10 mouse cellular contexts compared by ENCODE assay signal in the genomic region with DNA sequence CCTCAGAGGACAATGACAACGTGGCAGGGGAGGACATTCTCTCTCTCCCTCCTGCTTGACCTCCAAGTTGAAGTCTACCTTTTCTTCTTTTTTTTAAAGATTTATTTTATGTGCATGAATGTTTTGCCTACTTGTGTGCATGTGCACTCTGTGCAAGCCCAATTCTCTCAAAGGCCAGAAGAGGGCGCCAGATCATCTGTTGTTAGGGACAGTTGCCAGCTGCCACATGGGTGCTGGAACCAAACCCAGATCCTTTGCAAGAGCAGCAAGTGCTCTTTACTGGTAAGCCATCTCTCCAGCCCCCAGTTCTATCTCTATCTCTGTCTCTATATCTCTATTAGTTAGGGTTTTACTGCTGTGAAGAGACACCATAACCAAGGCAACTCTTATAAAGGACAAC.
DNase-seq lines count a peak whose midpoint lies in the region; ATAC-seq and TF ChIP-seq lines count a peak whose summit lies in the region.
"Had no signal": no experiment of that assay in that cellular context is flagged by ENCODE, and none has a peak within 500 bp of the region (broad histone marks: within the 10 kb centered on the region; RNA-seq: fewer than 3 reads in every experiment).

No protein-coding gene starts in this region.

- no peak for ATAC-seq in heart, postnatal 0 days (ENCODE audit: insufficient read depth, low read depth)
- no peak for ATAC-seq in heart, embryonic 11.5 days (replicated peaks; ENCODE audit: insufficient number of reproducible peaks, low FRiP score, low TSS enrichment)
- ATAC-seq in hindbrain, embryonic 13.5 days (ENCODE audit: low FRiP score) = no peak
- no peak for ATAC-seq in megakaryocyte-erythroid progenitor cell, adult 5-6 weeks (replicated peaks; ENCODE audit: low FRiP score, low TSS enrichment, poor library complexity, severe bottlenecking)

- H3K4me1 ChIP-seq in heart, postnatal 0 days (ENCODE audit: control insufficient read depth, insufficient read depth) = no peaks in the 10 kb centered on the region
- no peaks in the 10 kb centered on the region for H3K4me1 ChIP-seq in heart, embryonic 11.5 days (ENCODE audit: control insufficient read depth, insufficient read depth, low read length)
- peaks cover 5% of the 10 kb centered on the region for H3K4me1 ChIP-seq in testis, adult 2 months (ENCODE audit: control insufficient read depth, insufficient read depth, low read length)
- no peaks in the 10 kb centered on the region for H3K4me1 ChIP-seq in bone marrow macrophage, adult 2 months (ENCODE audit: control insufficient read depth, insufficient read depth, low read length)
- H3K4me1 ChIP-seq in small intestine, adult 2 months (ENCODE audit: control insufficient read depth, insufficient read depth, insufficient read length, low read length) = peaks cover 10% of the 10 kb centered on the region; the same call in 1 of the 2 replicates
- peaks cover 6% of the 10 kb centered on the region for H3K4me1 ChIP-seq in hindbrain, embryonic 13.5 days (replicated peaks)

- TF ChIP-seq POLR2A in testis, adult 2 months (IDR thresholded peaks at IDR 0.05; ENCODE audit: control insufficient read depth, low read depth, low read length) = no peak
- TF ChIP-seq POLR2A in bone marrow macrophage, adult 2 months (IDR thresholded peaks at IDR 0.05; ENCODE audit: borderline replicate concordance, low read depth, low read length) = no peak
- TF ChIP-seq POLR2A in small intestine, adult 2 months (IDR thresholded peaks at IDR 0.05; ENCODE audit: low read depth, low read length) = no peak

- no peak overlapping the region for H3K9ac ChIP-seq in heart, postnatal 0 days (replicated peaks; ENCODE audit: low read depth, low read length)
- H3K9ac ChIP-seq in heart, embryonic 11.5 days (ENCODE audit: low read depth, low read length) = no peak overlapping the region
- no peak overlapping the region for H3K9ac ChIP-seq in hindbrain, embryonic 13.5 days
- H3K9ac ChIP-seq: embryonic facial prominence, embryonic 12.5 days had no signal

- TF ChIP-seq EP300 in heart, postnatal 0 days (IDR thresholded peaks at IDR 0.05; ENCODE audit: low read depth) = no peak

- DNase-seq in heart, postnatal 0 days (ENCODE audit: low spot score) = no peak
- no peak for DNase-seq in testis, postnatal 14 days (ENCODE audit: low spot score)
- DNase-seq: heart, postnatal 36 days had no signal

- no peak overlapping the region for H3K4me3 ChIP-seq in heart, postnatal 0 days (ENCODE audit: low read depth, low read length)
- no peak overlapping the region for H3K4me3 ChIP-seq in heart, embryonic 11.5 days (ENCODE audit: low read depth, low read length)
- H3K4me3 ChIP-seq in testis, adult 2 months (ENCODE audit: control insufficient read depth, low read depth, low read length) = no peak overlapping the region
- H3K4me3 ChIP-seq in bone marrow macrophage, adult 2 months (ENCODE audit: insufficient read depth, low read length) = no peak overlapping the region
- H3K4me3 ChIP-seq in small intestine, adult 2 months (ENCODE audit: low read depth, low read length) = no peak overlapping the region
- H3K4me3 ChIP-seq in hindbrain, embryonic 13.5 days = no peak overlapping the region
- H3K4me3 ChIP-seq: embryonic facial prominence, embryonic 12.5 days had no signal

- no peaks in the 10 kb centered on the region for H3K9me3 ChIP-seq in heart, postnatal 0 days (replicated peaks; ENCODE audit: control insufficient read depth, low read length)
- no peaks in the 10 kb centered on the region for H3K9me3 ChIP-seq in heart, embryonic 11.5 days (replicated peaks; ENCODE audit: control insufficient read depth, low read length)
- H3K9me3 ChIP-seq in hindbrain, embryonic 13.5 days = no peaks in the 10 kb centered on the region
- H3K9me3 ChIP-seq: embryonic facial prominence, embryonic 12.5 days had no signal

- WGBS in heart, postnatal 0 days = 37% methylated on average over 2 of the region's 2 CpGs
- 21% methylated on average over 2 of the region's 2 CpGs for WGBS in heart, embryonic 11.5 days (ENCODE audit: insufficient replicate concordance)
- WGBS in small intestine, adult 2 months = 60% methylated on average over 2 of the region's 2 CpGs
- 46% methylated on average over 2 of the region's 2 CpGs for WGBS in hindbrain, embryonic 13.5 days

- TF ChIP-seq CTCF in heart, postnatal 0 days (IDR thresholded peaks at IDR 0.05; ENCODE audit: low read depth) = peak; percentile 18; the same call in 1 of the 2 replicates
- TF ChIP-seq CTCF in testis, adult 2 months (IDR thresholded peaks at IDR 0.05; ENCODE audit: control insufficient read depth, insufficient read depth, insufficient replicate concordance, low read depth, low read length) = peak; percentile 65; the same call in 1 of the 2 replicates
- peak; percentile 55 for TF ChIP-seq CTCF in bone marrow macrophage, adult 2 months (IDR thresholded peaks at IDR 0.05; ENCODE audit: low read depth, low read length)
- TF ChIP-seq CTCF in small intestine, adult 2 months (IDR thresholded peaks at IDR 0.05; ENCODE audit: extremely low read depth, insufficient read length, insufficient replicate concordance, low read depth, low read length) = peak; percentile 45; the same call in 1 of the 2 replicates

- H3K27ac ChIP-seq in heart, postnatal 0 days (ENCODE audit: low read depth) = no peak overlapping the region
- H3K27ac ChIP-seq in heart, embryonic 11.5 days (ENCODE audit: low read depth, low read length) = no peak overlapping the region
- no peak overlapping the region for H3K27ac ChIP-seq in testis, adult 2 months (ENCODE audit: control insufficient read depth, insufficient read depth, low read depth, low read length)
- H3K27ac ChIP-seq in bone marrow macrophage, adult 2 months (ENCODE audit: insufficient read depth, low read depth, low read length) = no peak overlapping the region
- H3K27ac ChIP-seq in small intestine, adult 2 months (ENCODE audit: insufficient read depth, low read depth, low read length) = no peak overlapping the region
- H3K27ac ChIP-seq in hindbrain, embryonic 13.5 days = no peak overlapping the region
- H3K27ac ChIP-seq: embryonic facial prominence, embryonic 12.5 days had no signal

- no peaks in the 10 kb centered on the region for H3K27me3 ChIP-seq in heart, postnatal 0 days (ENCODE audit: control insufficient read depth, insufficient read depth, low read length)
- no peaks in the 10 kb centered on the region for H3K27me3 ChIP-seq in heart, embryonic 11.5 days (ENCODE audit: control insufficient read depth, insufficient read depth, low read length)
- H3K27me3 ChIP-seq in testis, adult 2 months (ENCODE audit: control insufficient read depth, insufficient read depth, low read length) = no peaks in the 10 kb centered on the region
- H3K27me3 ChIP-seq in small intestine, adult 2 months (ENCODE audit: control insufficient read depth, insufficient read depth, low read length) = no peaks in the 10 kb centered on the region
- H3K27me3 ChIP-seq in hindbrain, embryonic 13.5 days = no peaks in the 10 kb centered on the region
- H3K27me3 ChIP-seq: embryonic facial prominence, embryonic 12.5 days had no signal

- H3K36me3 ChIP-seq in heart, postnatal 0 days (replicated peaks; ENCODE audit: control insufficient read depth, insufficient read depth, low read length) = no peaks in the 10 kb centered on the region
- no peaks in the 10 kb centered on the region for H3K36me3 ChIP-seq in heart, embryonic 11.5 days (ENCODE audit: control insufficient read depth, insufficient read depth, low read length)
- H3K36me3 ChIP-seq in testis, adult 2 months (ENCODE audit: control insufficient read depth, insufficient read depth, low read length) = no peaks in the 10 kb centered on the region
- H3K36me3 ChIP-seq in small intestine, adult 2 months (ENCODE audit: control insufficient read depth, insufficient read depth, low read length) = no peaks in the 10 kb centered on the region
- no peaks in the 10 kb centered on the region for H3K36me3 ChIP-seq in hindbrain, embryonic 13.5 days
- H3K36me3 ChIP-seq: embryonic facial prominence, embryonic 12.5 days had no signal

- H3K4me2 ChIP-seq in heart, postnatal 0 days (ENCODE audit: low read depth, low read length) = no peak overlapping the region
- no peak overlapping the region for H3K4me2 ChIP-seq in heart, embryonic 11.5 days
- H3K4me2 ChIP-seq in hindbrain, embryonic 13.5 days = no peak overlapping the region
- H3K4me2 ChIP-seq: embryonic facial prominence, embryonic 12.5 days had no signal
